Mouse (Mus musculus): Measurements from ENCODE around the gene Ska2.

Ska2 gene

DNA sequence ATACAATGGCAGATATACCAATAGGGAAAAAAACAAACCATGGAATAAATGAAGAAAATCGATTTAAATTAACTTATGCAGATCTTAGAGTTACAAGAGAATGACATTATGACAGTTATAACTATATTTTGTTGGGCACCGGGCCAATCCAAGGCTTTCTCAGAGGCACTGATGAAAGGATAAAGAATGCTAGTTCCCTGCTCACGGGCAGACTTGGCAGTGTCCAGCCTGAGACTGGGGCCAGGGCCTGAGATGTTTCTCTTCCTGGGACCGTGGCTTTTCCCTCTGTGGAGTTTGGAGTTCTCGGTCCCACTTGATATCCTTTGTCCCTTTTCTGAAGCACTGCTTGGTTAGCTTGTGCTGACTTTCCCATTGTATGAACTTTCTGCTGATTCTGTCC is 64.6 kb downstream of the Ska2 start:
- peak; percentile 7 for DNase-seq

Data from kidney, postnatal 10 days (tissue).